Mouse (Mus musculus) thymus, adult 2 months (tissue): Measurements from ENCODE around the gene Iqsec3. TPM values are rescaled to one million over a fixed set of nuclear protein-coding genes. Genes with fewer than 3 reads are reported as not detected.
A peak's percentile ranks its signal among the peaks of the same experiment; 100 is the strongest.

Experiments used
- DNase-seq: peaks from one replicate; pipeline ENCODE4 v3.0.0; 2021
- H3K27ac ChIP-seq: fragments of 200-500 bp; 2 replicates; pipeline ENCODE4 v1.5.1; 2012; ENCODE audit warnings: low read length, control low read depth; ENCODE audit not compliant: control insufficient read depth, insufficient read depth
- H3K27me3 ChIP-seq: fragments of 200-500 bp; 2 replicates; pipeline ENCODE4 v1.6.1; 2012; ENCODE audit warnings: mild to moderate bottlenecking, low read length, moderate library complexity, mixed read lengths; ENCODE audit not compliant: control insufficient read depth, insufficient read depth
- H3K36me3 ChIP-seq: fragments of 200-500 bp; 2 replicates; pipeline ENCODE4 v1.6.1; 2012; ENCODE audit warnings: mild to moderate bottlenecking, low read length, moderate library complexity; ENCODE audit not compliant: control insufficient read depth, insufficient read depth
- H3K4me1 ChIP-seq: fragments of 200-500 bp; replicated peaks from 2 replicates; pipeline ENCODE4 v1.6.1; 2012; ENCODE audit warnings: low read length; ENCODE audit not compliant: control insufficient read depth, insufficient read depth
- H3K4me3 ChIP-seq: fragments of 200-500 bp; 2 replicates; pipeline ENCODE4 v1.5.1; 2012; ENCODE audit warnings: mild to moderate bottlenecking, low read length, control low read depth, moderate library complexity; ENCODE audit not compliant: control insufficient read depth, insufficient read depth
- CTCF ChIP-seq: fragments of 200-500 bp; IDR thresholded peaks from 2 replicates; pipeline ENCODE4 v1.5.1; 2012; ENCODE audit warnings: mild to moderate bottlenecking, control low read depth, low read length, moderate library complexity, borderline replicate concordance; ENCODE audit not compliant: control insufficient read depth, poor library complexity, insufficient read depth; ENCODE audit errors: extremely low read depth
- POLR2A ChIP-seq: fragments of 200-500 bp; IDR thresholded peaks from 2 replicates; pipeline ENCODE4 v1.6.1; 2012; ENCODE audit warnings: mild to moderate bottlenecking, low read length, control low read depth, moderate library complexity; ENCODE audit not compliant: control insufficient read depth, poor library complexity, insufficient read depth; ENCODE audit errors: extremely low read depth
- WGBS: fragments of 180-500 bp; shearing (Covaris S2); methylation state at CpG from one replicate; pipeline ENCODE4 v1.1.7; 2018; 5-methylcytosine and 5-hydroxymethylcytosine counted together
- polyA plus RNA-seq: library from polyadenylated mRNA; depleted of rRNA; stranded (reverse); fragments of >200 nt; gene quantifications from 2 replicates; pipeline ENCODE4 v1.2.3, GENCODE M21; 2012

Iqsec3 gene
- polyA plus RNA-seq, 1 experiment, result 0.19 TPM

DNA sequence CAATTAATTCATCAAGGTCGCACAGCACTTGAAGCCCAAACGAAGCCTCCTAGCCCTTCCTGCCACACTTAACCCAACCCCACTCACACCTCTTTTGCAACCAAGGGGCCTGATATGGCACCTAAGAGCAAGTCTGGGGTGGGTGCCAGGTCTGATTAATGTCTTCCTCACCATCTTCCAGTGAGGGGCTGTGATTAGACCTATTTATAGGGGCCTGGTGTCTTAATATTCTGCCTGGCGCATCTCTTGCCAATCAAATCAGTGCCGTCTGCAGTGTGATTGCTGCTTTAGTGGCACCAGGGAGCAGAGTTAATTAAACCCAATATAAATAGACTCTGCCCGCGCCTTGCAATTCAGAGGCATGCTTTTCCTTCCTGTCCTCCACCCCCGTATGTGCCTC lies 36.4 kb upstream of the Iqsec3 start:
- Histone ChIP-seq H3K27ac (no peak overlapping the region), H3K4me3 (no peak overlapping the region), H3K27me3 (no peaks in the 10 kb centered on the region), H3K4me1 (no peaks in the 10 kb centered on the region), H3K36me3 (no peaks in the 10 kb centered on the region)
- no peak for TF ChIP-seq CTCF
- no peak for TF ChIP-seq POLR2A
- 78% methylated on average over 7 of the region's 7 CpGs for WGBS
- DNase-seq, result no peak

DNA sequence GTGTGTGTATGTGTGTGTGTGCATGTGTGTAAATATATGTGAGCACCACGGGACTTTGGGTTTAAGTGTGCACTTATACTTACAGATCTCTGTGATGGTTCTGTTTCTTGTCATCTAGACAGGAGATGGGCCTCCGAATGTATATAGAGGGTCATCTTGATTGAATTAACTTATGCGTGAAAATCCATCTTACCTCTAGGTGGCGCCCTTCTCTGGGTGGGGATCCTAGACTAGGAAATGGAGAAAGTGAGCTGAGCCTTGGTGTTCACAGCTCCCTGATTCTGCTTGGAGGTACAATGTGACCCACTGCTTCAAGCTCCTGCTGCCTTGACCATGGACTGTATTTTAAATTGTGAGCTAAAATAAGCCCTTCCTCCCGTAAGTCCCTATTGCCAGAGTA lies 34.8 kb upstream of the Iqsec3 start:
- WGBS, result 76% methylated on average over 5 of the region's 5 CpGs
- Histone ChIP-seq H3K4me1 (no peaks in the 10 kb centered on the region), H3K36me3 (no peaks in the 10 kb centered on the region), H3K4me3 (no peak overlapping the region), H3K27me3 (no peaks in the 10 kb centered on the region), H3K27ac (no peak overlapping the region)
- TF ChIP-seq POLR2A, result no peak
- TF ChIP-seq CTCF, result no peak
- DNase-seq, result peak; percentile 6

- 76% methylated on average over 3 of the region's 3 CpGs for WGBS
- Histone ChIP-seq H3K36me3 (no peaks in the 10 kb centered on the region), H3K27me3 (no peaks in the 10 kb centered on the region), H3K27ac (no peak overlapping the region), H3K4me3 (no peak overlapping the region), H3K4me1 (no peaks in the 10 kb centered on the region)
- TF ChIP-seq CTCF (no peak), POLR2A (no peak)
- no peak for DNase-seq
Observed at GRCm38 (mm10) chr6:121501044-121501638, 27.7 kb upstream of the Iqsec3 start.

GRCm38 (mm10) chr6:121499856-121500255 lies 26.4 kb upstream of the Iqsec3 start:
- Histone ChIP-seq H3K27me3 (no peaks in the 10 kb centered on the region), H3K4me3 (no peak overlapping the region), H3K27ac (no peak overlapping the region), H3K36me3 (no peaks in the 10 kb centered on the region), H3K4me1 (no peaks in the 10 kb centered on the region)
- DNase-seq, result no peak
- no peak for TF ChIP-seq CTCF
- no peak for TF ChIP-seq POLR2A
- 88% methylated on average over 3 of the region's 3 CpGs for WGBS

- no peak for DNase-seq
- Histone ChIP-seq H3K4me1 (no peaks in the 10 kb centered on the region), H3K4me3 (no peak overlapping the region), H3K27me3 (no peaks in the 10 kb centered on the region), H3K36me3 (no peaks in the 10 kb centered on the region), H3K27ac (no peak overlapping the region)
- TF ChIP-seq CTCF, result no peak
- no peak for TF ChIP-seq POLR2A
- 28% methylated on average over 9 of the region's 9 CpGs for WGBS
Observed at GRCm38 (mm10) chr6:121498819-121499535, 25.5 kb upstream of the Iqsec3 start.

DNA sequence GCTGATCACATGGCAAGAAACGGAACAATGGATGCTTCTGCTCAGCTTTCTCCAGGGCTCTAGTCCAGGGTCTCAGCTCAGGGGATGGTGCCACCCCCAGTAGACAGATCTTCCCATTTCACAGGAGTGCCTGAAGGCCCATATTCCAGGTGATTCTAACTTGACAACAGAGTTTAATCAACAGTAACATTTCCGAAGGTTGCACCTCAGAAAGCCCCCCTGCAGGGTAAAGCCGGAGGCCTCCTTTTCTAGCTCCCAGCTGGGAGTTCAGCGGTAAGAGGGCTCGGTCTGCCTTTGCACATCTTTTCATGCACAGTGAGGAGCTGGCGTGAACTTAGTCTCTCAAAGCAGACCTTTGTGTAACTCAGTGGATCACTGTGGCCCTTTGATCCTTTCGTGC lies 22.1 kb upstream of the Iqsec3 start:
- Histone ChIP-seq H3K27me3 (no peaks in the 10 kb centered on the region), H3K27ac (no peak overlapping the region), H3K4me3 (no peak overlapping the region), H3K4me1 (no peaks in the 10 kb centered on the region), H3K36me3 (no peaks in the 10 kb centered on the region)
- WGBS, result 72% methylated on average over 7 of the region's 7 CpGs
- TF ChIP-seq CTCF, result no peak
- TF ChIP-seq POLR2A, result no peak
- DNase-seq, result no peak
